Mouse (Mus musculus) midbrain, embryonic 13.5 days (tissue): Measurements from ENCODE around the gene Pde2a. TPM values are rescaled to one million over a fixed set of nuclear protein-coding genes. Genes with fewer than 3 reads are reported as not detected.
"Not testable (repeated sequence)": the region's sequence is repeated elsewhere in the genome, so short reads cannot be mapped to it uniquely, and the experiment has no call there.

ENCODE experiments used
- ATAC-seq: fragments of 200-750 bp; cut with Nextera tagmentation; 2 replicates; pipeline ENCODE4 v1.8.0; 2017; ENCODE audit warnings: mild to moderate bottlenecking, moderate TSS enrichment, moderate library complexity
- H3K27ac ChIP-seq: fragments of 300-500 bp; sonication (generic); 2 replicates; pipeline ENCODE4 v1.5.1; 2015; ENCODE audit warnings: inconsistent platforms, mild to moderate bottlenecking, moderate library complexity
- H3K27me3 ChIP-seq: fragments of 300-500 bp; sonication (generic); 2 replicates; pipeline ENCODE4 v1.6.1; 2015; ENCODE audit warnings: mild to moderate bottlenecking, inconsistent platforms
- H3K36me3 ChIP-seq: fragments of 300-500 bp; sonication (generic); 2 replicates; pipeline ENCODE4 v1.6.1; 2015; ENCODE audit warnings: mild to moderate bottlenecking, inconsistent platforms
- H3K4me1 ChIP-seq: fragments of 300-500 bp; sonication (generic); replicated peaks from 2 replicates; pipeline ENCODE4 v1.6.1; 2015; ENCODE audit warnings: inconsistent platforms
- H3K4me2 ChIP-seq: fragments of 300-500 bp; sonication (generic); replicated peaks from 2 replicates; pipeline ENCODE4 v1.6.1; 2015; ENCODE audit warnings: moderate library complexity, mild to moderate bottlenecking, inconsistent platforms
- H3K4me3 ChIP-seq: fragments of 300-500 bp; sonication (generic); replicated peaks from 2 replicates; pipeline ENCODE4 v1.5.1; 2015; ENCODE audit warnings: mild to moderate bottlenecking, inconsistent platforms
- H3K9ac ChIP-seq: fragments of 300-500 bp; sonication (generic); replicated peaks from 2 replicates; pipeline ENCODE4 v1.6.1; 2015; ENCODE audit warnings: mild to moderate bottlenecking, inconsistent platforms
- H3K9me3 ChIP-seq: fragments of 300-500 bp; sonication (generic); 2 replicates; pipeline ENCODE4 v1.6.1; 2016; ENCODE audit warnings: mild to moderate bottlenecking, inconsistent platforms
- WGBS: fragments of 180-500 bp; shearing (Covaris S2); methylation state at CpG from one replicate; pipeline ENCODE4 v1.1.7; 2015; 5-methylcytosine and 5-hydroxymethylcytosine counted together
- polyA plus RNA-seq: library from polyadenylated mRNA; unstranded; fragments of >200 nt; fragmentation: Nextera tagmentation; extraction: Ambion mirVana; gene quantifications from 2 replicates; pipeline ENCODE4 v1.2.1, GENCODE M21; 2015

The Pde2a gene
- polyA plus RNA-seq, 1 experiment from 2014 or later = 18.9 TPM

GRCm38 (mm10) chr7:101537541-101537940 lies 116.0 kb downstream of the Pde2a start:
- Histone ChIP-seq H3K36me3 (no peaks in the 10 kb centered on the region), H3K9ac (no peak overlapping the region), H3K27ac (no peak overlapping the region), H3K4me1 (peaks cover 20% of the 10 kb centered on the region), H3K4me2 (no peak overlapping the region), H3K9me3 (no peaks in the 10 kb centered on the region), H3K27me3 (no peaks in the 10 kb centered on the region), H3K4me3 (no peak overlapping the region)
- 53% methylated on average over 8 of the region's 8 CpGs for WGBS
- no peak for ATAC-seq

- Histone ChIP-seq H3K36me3 (no peaks in the 10 kb centered on the region), H3K9ac (no peak overlapping the region), H3K4me3 (no peak overlapping the region), H3K9me3 (no peaks in the 10 kb centered on the region), H3K27ac (no peak overlapping the region), H3K27me3 (no peaks in the 10 kb centered on the region), H3K4me2 (no peak overlapping the region), H3K4me1 (peaks cover 20% of the 10 kb centered on the region)
- 62% methylated on average over 14 of the region's 14 CpGs for WGBS
- no peak for ATAC-seq
These were observed 116.8 kb downstream of the Pde2a start for GRCm38 (mm10) chr7:101538141-101538933.

GRCm38 (mm10) chr7:101539774-101540173 lies 118.3 kb downstream of the Pde2a start:
- no peaks in the 10 kb centered on the region for H3K9me3 ChIP-seq
- no peak overlapping the region for H3K4me2 ChIP-seq
- no peaks in the 10 kb centered on the region for H3K36me3 ChIP-seq
- WGBS = 37% methylated on average over 9 of the region's 9 CpGs
- H3K27ac ChIP-seq = no peak overlapping the region
- no peak overlapping the region for H3K9ac ChIP-seq
- H3K4me3 ChIP-seq = no peak overlapping the region
- peaks cover 15% of the 10 kb centered on the region for H3K4me1 ChIP-seq
- no peaks in the 10 kb centered on the region for H3K27me3 ChIP-seq
- ATAC-seq = 0 out of 2 replicates have a peak, but pooled peaks have one; percentile 22

GRCm38 (mm10) chr7:101540684-101541083 lies 119.2 kb downstream of the Pde2a start:
- Histone ChIP-seq H3K9ac (no peak overlapping the region), H3K27ac (no peak overlapping the region), H3K27me3 (no peaks in the 10 kb centered on the region), H3K4me2 (no peak overlapping the region), H3K4me3 (no peak overlapping the region), H3K36me3 (no peaks in the 10 kb centered on the region), H3K4me1 (peaks cover 6% of the 10 kb centered on the region), H3K9me3 (no peaks in the 10 kb centered on the region)
- 0 out of 2 replicates have a peak, but pooled peaks have one; percentile 12 for ATAC-seq
- 77% methylated on average over 5 of the region's 5 CpGs for WGBS

- 4% methylated on average over 11 of the region's 11 CpGs for WGBS
- Histone ChIP-seq H3K9ac (no peak overlapping the region), H3K4me1 (peaks cover 4% of the 10 kb centered on the region; the same call in 1 of the 2 replicates), H3K4me2 (0 out of 2 replicates have a peak overlapping the region, but pooled peaks have one; percentile 1), H3K4me3 (no peak overlapping the region), H3K36me3 (no peaks in the 10 kb centered on the region), H3K9me3 (no peaks in the 10 kb centered on the region), H3K27me3 (no peaks in the 10 kb centered on the region), H3K27ac (no peak overlapping the region)
- ATAC-seq = peak; percentile 73; the same call in 1 of the 2 replicates
These were observed 119.6 kb downstream of the Pde2a start for GRCm38 (mm10) chr7:101541132-101541531.

- no peak overlapping the region for H3K9ac ChIP-seq
- no peak overlapping the region for H3K4me3 ChIP-seq
- H3K4me1 ChIP-seq = peaks cover 4% of the 10 kb centered on the region; the same call in 1 of the 2 replicates
- H3K36me3 ChIP-seq = no peaks in the 10 kb centered on the region
- H3K4me2 ChIP-seq = no peak overlapping the region
- H3K9me3 ChIP-seq = no peaks in the 10 kb centered on the region
- no peak overlapping the region for H3K27ac ChIP-seq
- H3K27me3 ChIP-seq = no peaks in the 10 kb centered on the region
- WGBS = 68% methylated on average over 10 of the region's 10 CpGs
- no peak for ATAC-seq
These were observed 120.2 kb downstream of the Pde2a start for GRCm38 (mm10) chr7:101541734-101542133.

- ATAC-seq = no peak
- 85% methylated on average over 3 of the region's 3 CpGs for WGBS
- Histone ChIP-seq H3K9ac (no peak overlapping the region), H3K4me2 (no peak overlapping the region), H3K36me3 (no peaks in the 10 kb centered on the region), H3K4me3 (no peak overlapping the region), H3K27ac (no peak overlapping the region), H3K9me3 (no peaks in the 10 kb centered on the region), H3K4me1 (no peaks in the 10 kb centered on the region), H3K27me3 (no peaks in the 10 kb centered on the region)
These were observed 126.2 kb downstream of the Pde2a start for GRCm38 (mm10) chr7:101547651-101548050.

- WGBS = 79% methylated on average over 3 of the region's 3 CpGs
- no peak for ATAC-seq
These were observed 127.8 kb downstream of the Pde2a start for GRCm38 (mm10) chr7:101549266-101549665.

GRCm38 (mm10) chr7:101550686-101551485 lies 129.4 kb downstream of the Pde2a start:
- 78% methylated on average over 7 of the region's 7 CpGs for WGBS
- Histone ChIP-seq H3K36me3 (no peaks in the 10 kb centered on the region), H3K4me1 (no peaks in the 10 kb centered on the region)

More at GRCm38 (mm10) chr7:101549266-101549665, 127.8 kb downstream of the Pde2a start:
- Histone ChIP-seq H3K36me3 (no peaks in the 10 kb centered on the region), H3K4me2 (no peak overlapping the region), H3K27me3 (no peaks in the 10 kb centered on the region), H3K9ac (no peak overlapping the region), H3K9me3 (no peaks in the 10 kb centered on the region), H3K4me1 (no peaks in the 10 kb centered on the region), H3K4me3 (no peak overlapping the region), H3K27ac (no peak overlapping the region)

GRCm38 (mm10) chr7:101551530-101551929 lies 130.0 kb downstream of the Pde2a start:
- Histone ChIP-seq H3K27ac (no peak overlapping the region), H3K36me3 (no peaks in the 10 kb centered on the region), H3K9me3 (no peaks in the 10 kb centered on the region), H3K27me3 (no peaks in the 10 kb centered on the region), H3K4me1 (no peaks in the 10 kb centered on the region), H3K4me3 (no peak overlapping the region), H3K4me2 (no peak overlapping the region), H3K9ac (no peak overlapping the region)
- ATAC-seq = no peak
- 98% methylated on average over 1 of the region's 1 CpGs for WGBS

More at GRCm38 (mm10) chr7:101550686-101551485, 129.4 kb downstream of the Pde2a start:
- Histone ChIP-seq H3K27me3 (no peaks in the 10 kb centered on the region), H3K9me3 (no peaks in the 10 kb centered on the region), H3K9ac (no peak overlapping the region), H3K4me2 (no peak overlapping the region), H3K27ac (no peak overlapping the region), H3K4me3 (no peak overlapping the region)
- ATAC-seq = no peak

- not testable (repeated sequence) for H3K27ac ChIP-seq, H3K4me3 ChIP-seq, H3K4me2 ChIP-seq, H3K4me1 ChIP-seq, H3K36me3 ChIP-seq, H3K9me3 ChIP-seq, H3K9ac ChIP-seq, H3K27me3 ChIP-seq, ATAC-seq
- WGBS = 96% methylated on average over 3 of the region's 3 CpGs
These were observed 134.0 kb downstream of the Pde2a start for GRCm38 (mm10) chr7:101555473-101555872.

- H3K9me3 ChIP-seq = no peaks in the 10 kb centered on the region
- H3K36me3 ChIP-seq = no peaks in the 10 kb centered on the region
- no peak overlapping the region for H3K4me2 ChIP-seq
- WGBS = 90% methylated on average over 1 of the region's 1 CpGs
- H3K4me3 ChIP-seq = no peak overlapping the region
- H3K27me3 ChIP-seq = no peaks in the 10 kb centered on the region
- no peaks in the 10 kb centered on the region for H3K4me1 ChIP-seq
- no peak overlapping the region for H3K9ac ChIP-seq
- no peak overlapping the region for H3K27ac ChIP-seq
- no peak for ATAC-seq
These were observed 135.9 kb downstream of the Pde2a start for GRCm38 (mm10) chr7:101557391-101557790.
